Mouse (Mus musculus) brain, adult 2 months (tissue): ENCODE measurements around the gene Trim71.
A peak's percentile ranks its signal among the peaks of the same experiment; 100 is the strongest.

Experiments used
- DNase-seq: peaks from one replicate; pipeline ENCODE4 v3.0.0; 2011; ENCODE audit warnings: low read depth, low spot score

Gene Trim71

GRCm38 (mm10) chr9:114563761-114564606 lies at the start of gene Trim71:
Gene Trim71 (minus strand): TSS chr9:114564369.
- no peak for DNase-seq

- DNase-seq: no peak
Measured at GRCm38 (mm10) chr9:114613026-114613425, 48.9 kb upstream of the Trim71 start.

- DNase-seq: no peak
Measured at GRCm38 (mm10) chr9:114612566-114612965, 48.4 kb upstream of the Trim71 start.

GRCm38 (mm10) chr9:114610266-114610665 lies 46.1 kb upstream of the Trim71 start:
- no peak for DNase-seq

GRCm38 (mm10) chr9:114603876-114604540 lies 39.8 kb upstream of the Trim71 start:
- DNase-seq: peak; percentile 46

GRCm38 (mm10) chr9:114601096-114601495 lies 36.9 kb upstream of the Trim71 start:
- no peak for DNase-seq

GRCm38 (mm10) chr9:114585017-114585345 lies 20.8 kb upstream of the Trim71 start:
- DNase-seq: no peak

- no peak for DNase-seq
Measured at GRCm38 (mm10) chr9:114584183-114585016, 20.2 kb upstream of the Trim71 start.

- DNase-seq: peak; percentile 59
Measured at GRCm38 (mm10) chr9:114583812-114584182, 19.6 kb upstream of the Trim71 start.

GRCm38 (mm10) chr9:114578646-114579045 lies 14.5 kb upstream of the Trim71 start:
- no peak for DNase-seq

GRCm38 (mm10) chr9:114576001-114576400 lies 11.8 kb upstream of the Trim71 start:
- no peak for DNase-seq

GRCm38 (mm10) chr9:114573528-114573927 lies 9.4 kb upstream of the Trim71 start:
- DNase-seq: no peak

- DNase-seq: no peak
Measured at GRCm38 (mm10) chr9:114568682-114569474, 4.7 kb upstream of the Trim71 start.

GRCm38 (mm10) chr9:114564667-114565066 lies 498 bp upstream of the Trim71 start:
- no peak for DNase-seq

GRCm38 (mm10) chr9:114562919-114563751 lies 1.0 kb downstream of the Trim71 start:
- DNase-seq: peak; percentile 42

GRCm38 (mm10) chr9:114562031-114562918 lies 1.9 kb downstream of the Trim71 start:
- no peak for DNase-seq

- DNase-seq: no peak
Measured at GRCm38 (mm10) chr9:114561671-114561971, 2.5 kb downstream of the Trim71 start.

- no peak for DNase-seq
Measured at GRCm38 (mm10) chr9:114560771-114561670, 3.1 kb downstream of the Trim71 start.

- DNase-seq: no peak
Measured at GRCm38 (mm10) chr9:114560141-114560540, 4.0 kb downstream of the Trim71 start.
